Mouse (Mus musculus) kidney, postnatal 4 days (tissue): ENCODE results near the gene Gm10282.

Experiments
- DNase-seq, 2 experiments: peaks; one replicate each; pipeline ENCODE4 v3.0.0; 2021; ENCODE audit warnings: mixed read lengths in 2 of 2

Gene Gm10282

GRCm38 (mm10) chr8:72305210-72305905 lies at the start of gene Gm10282:
Gm10282 (minus strand) TSS chr8:72305260.
- no peak for DNase-seq

DNA sequence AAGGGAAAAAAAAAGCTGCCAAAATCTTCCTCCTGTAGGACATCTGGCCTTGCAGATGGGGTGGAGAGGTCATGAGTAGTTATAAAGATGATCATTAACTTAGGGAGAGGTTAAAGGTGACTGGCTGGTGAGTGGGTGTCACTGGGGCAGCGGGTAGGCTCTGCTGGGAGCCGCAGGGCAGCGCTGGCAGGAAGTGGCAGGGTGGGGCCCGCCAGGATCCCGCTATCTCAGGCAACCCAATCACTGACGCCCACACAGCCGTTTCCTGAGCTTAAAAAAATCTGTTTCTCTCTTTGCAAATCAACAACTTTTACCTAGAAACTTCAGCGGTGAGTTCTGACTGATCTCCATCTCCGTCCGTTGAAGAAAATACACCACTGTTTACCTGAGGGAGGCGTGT lies 49.2 kb upstream of the Gm10282 start:
- peak; percentile 27 to 62 for DNase-seq

DNA sequence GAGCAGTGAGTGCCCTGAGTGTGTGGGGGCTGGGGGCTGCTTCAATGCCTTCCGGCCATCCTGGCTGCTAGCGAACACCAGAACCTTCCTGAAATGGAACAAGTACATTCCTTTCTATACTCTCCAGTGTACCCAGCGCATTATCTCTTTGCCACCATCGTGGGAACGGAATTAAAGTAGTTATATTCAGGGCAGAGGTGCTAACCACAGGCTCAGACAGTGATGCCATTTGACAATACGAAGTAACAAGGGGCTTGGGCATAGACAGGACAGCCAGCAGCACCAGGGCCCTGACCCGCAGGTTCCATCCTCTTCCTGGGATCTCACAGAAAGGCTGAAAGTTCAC lies 48.6 kb upstream of the Gm10282 start:
- no peak for DNase-seq

- DNase-seq = peak; percentile 42 to 54
Observed at GRCm38 (mm10) chr8:72352951-72353699, 48.1 kb upstream of the Gm10282 start.

- no peak for DNase-seq
Observed at GRCm38 (mm10) chr8:72351405-72352005, 46.4 kb upstream of the Gm10282 start.

DNA sequence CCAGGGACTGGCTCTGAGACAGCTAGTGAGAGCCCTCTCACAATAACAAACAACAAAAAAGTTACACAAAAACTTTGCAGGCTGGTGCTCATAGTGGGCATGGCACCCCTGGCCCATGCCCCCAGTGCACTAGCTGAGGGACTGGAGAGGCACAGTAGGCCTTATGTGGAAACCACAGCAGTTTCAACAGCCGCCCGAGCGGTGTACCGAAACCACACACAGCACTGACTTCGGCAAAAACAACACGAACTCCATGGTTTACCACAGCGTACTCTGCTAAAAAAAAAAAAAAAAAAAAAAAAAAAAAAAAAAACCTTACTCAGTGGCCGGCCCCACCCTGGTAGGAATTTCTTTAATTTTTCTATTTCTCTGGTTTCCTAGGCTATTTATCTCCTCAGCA lies 45.7 kb upstream of the Gm10282 start:
- DNase-seq = no peak

DNA sequence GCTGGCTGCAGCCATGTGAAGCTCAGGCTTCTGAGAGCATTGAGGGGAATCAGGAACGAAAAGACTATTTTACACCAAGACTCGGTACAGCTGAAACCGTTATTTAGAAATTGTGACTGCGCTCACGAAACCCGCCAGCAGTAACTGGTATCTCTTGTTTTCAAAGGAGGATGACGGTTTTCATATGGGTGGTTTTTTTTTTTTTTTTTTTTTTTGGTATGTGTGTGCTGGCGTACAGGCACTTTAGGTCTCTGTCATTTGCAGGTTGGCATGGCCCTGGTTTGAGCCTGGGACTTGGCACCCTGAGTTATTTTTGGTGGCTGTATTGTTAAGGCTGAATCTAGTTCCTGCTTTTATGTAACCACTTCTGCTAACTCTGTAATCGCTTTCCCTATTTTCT lies 44.8 kb upstream of the Gm10282 start:
- no peak for DNase-seq

DNA sequence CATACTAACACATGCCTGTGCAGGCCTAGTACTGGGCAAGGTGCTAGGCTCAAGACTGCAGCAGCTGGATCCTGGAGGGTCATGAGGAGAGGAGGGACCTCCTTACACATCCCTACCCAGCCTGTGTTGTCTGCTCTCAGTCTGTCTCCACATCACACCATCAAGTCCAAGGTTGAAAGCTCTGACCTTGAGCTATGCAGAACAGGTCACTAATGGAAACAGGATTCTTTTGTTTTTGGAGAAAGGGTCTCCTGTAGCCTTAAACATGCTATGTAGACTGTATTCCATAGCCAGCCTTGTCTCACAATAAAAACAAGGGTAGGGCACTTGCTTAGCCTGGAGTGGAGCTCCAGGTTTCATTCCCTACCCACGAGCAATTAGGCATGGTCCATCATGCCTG lies 43.9 kb upstream of the Gm10282 start:
- DNase-seq = no peak

GRCm38 (mm10) chr8:72348114-72348513 lies 43.1 kb upstream of the Gm10282 start:
- DNase-seq = no peak

DNA sequence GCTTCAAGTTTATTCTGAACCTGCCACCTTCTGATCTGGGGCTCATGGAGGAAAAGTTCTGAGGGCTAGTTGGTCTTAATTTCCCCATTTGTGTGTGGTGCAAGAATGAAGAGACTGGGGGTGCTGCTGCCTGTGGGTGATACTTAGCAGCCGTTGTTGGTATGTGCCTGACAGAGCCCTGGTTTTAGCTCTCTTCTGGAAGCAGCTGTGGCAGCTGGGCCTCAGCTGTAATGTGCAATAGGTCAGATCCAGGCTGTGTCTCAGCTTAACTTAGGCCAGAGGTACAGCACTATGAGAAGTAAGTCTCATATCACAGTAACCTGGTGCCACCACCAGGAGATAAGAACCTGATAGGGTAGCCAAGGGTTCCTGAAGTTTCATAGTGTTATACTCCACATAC lies 42.5 kb upstream of the Gm10282 start:
- DNase-seq = no peak

DNA sequence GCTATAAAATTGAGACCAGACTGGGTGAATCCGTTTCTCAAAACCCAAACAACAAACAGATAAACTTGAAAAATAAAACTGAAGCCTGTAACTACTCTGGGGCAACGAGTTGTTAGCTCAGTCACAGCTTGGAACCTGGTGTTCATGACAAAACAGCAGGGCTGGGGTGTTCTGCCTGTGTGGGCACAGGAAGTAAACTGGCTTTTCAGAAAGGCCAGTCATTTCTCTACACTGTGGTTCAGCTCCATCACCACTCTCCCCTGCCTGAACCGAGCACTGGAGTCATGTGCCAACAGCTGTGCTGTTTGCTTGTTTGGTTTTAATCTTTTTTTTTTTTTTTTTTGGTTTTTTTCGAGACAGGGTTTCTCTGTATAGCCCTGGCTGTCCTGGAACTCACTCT lies 38.7 kb upstream of the Gm10282 start:
- DNase-seq = no peak

DNA sequence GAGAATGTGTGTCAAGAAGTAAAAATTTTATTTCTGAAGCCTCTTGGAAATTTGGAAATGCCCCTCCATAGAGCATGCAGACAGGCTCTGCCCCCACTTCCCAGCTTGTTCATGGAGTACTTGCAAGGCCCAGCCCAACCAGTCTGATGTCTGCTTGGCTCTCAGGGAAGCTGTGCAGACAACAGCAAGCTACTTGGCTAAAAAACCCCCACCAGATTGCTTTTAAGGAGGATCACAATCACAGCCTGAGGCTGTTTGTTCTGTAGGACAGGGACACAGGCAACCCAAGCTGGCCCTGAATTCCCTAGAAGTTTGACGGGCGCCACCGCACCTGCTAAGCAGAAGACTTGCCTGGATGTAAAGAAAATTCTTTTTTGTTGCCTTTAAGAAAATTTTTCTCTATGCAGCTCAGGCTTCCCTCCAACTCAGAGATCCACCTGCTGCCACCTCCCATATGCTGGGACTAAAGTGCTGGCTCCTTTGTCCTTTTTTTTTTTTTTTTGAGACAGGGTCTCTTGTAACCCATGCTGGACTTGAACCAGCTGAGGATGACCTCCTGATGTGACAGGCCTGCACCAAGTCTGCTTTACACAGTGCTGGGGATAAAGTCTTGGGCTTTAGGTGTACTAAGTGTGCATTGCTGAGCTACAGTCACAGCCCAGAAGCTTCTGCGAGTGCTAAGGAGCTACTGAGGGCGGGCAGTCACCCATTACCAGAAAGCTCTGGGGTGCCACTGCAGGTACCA lies 37.7 kb upstream of the Gm10282 start:
- no peak for DNase-seq

DNA sequence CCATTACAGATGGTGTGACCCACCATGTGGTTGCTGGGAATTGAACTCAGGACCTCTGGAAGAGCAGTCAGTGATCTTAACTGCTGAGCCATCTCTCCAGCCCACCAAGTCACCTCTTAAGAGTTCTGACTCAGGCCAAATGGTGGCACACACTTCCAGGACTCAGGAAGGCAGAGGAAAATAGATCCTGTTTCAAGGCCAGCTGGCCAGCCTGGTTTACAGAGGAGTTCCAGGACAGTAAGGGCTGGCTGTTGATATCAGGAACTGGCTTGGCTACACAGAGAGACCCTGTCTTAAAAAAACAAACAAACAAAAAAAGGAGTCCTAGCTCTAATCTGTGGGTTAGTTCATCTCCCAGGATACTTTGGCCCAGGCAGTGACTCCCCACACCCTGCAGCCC lies 32.0 kb upstream of the Gm10282 start:
- DNase-seq = no peak

DNA sequence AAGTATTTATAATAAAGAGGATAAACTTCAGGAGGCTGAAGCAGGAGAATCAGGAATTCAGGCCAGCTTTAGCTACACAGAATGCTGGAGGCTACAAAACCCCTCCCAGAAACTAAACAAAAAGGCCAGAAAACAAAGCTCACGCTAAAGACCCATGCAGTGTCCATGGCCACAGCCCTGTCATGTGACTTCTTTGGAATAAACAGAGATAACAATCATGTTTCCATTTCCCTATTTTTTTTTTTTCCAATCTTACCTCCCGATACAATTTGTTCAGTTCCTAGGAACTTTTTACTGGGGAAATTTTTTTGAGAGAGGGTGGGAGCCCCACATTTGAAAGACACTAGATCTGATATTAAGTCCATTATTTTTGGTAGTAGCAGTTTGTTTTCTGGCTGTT lies 31.2 kb upstream of the Gm10282 start:
- DNase-seq = no peak

GRCm38 (mm10) chr8:72334144-72334641 lies 29.1 kb upstream of the Gm10282 start:
- no peak for DNase-seq

- peak; percentile 14 to 20 for DNase-seq
Observed at GRCm38 (mm10) chr8:72333429-72334143, 28.5 kb upstream of the Gm10282 start.

GRCm38 (mm10) chr8:72331631-72332030 lies 26.6 kb upstream of the Gm10282 start:
- no peak for DNase-seq

GRCm38 (mm10) chr8:72330806-72331516 lies 25.9 kb upstream of the Gm10282 start:
- no peak for DNase-seq

DNA sequence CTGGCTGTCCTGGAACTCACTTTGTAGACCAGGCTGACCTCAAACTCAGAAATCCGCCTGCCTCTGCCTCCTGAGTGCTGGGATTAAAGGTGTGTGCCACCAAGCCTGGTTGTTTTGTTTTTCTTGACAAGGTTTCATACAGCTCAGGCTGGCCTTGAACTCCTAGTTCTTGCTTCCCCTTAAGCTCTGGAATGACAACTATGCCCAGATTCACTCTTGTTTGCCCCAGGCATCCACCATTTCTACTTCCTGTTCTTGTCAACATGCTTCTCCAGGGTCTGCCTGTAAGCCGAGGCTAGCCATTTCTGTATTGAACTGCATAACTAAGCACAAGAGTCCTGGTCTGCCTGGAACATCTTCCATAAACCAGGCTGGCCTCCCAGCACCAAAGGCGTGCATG lies 24.1 kb upstream of the Gm10282 start:
- DNase-seq = no peak

GRCm38 (mm10) chr8:72324708-72325107 lies 19.6 kb upstream of the Gm10282 start:
- no peak for DNase-seq

DNA sequence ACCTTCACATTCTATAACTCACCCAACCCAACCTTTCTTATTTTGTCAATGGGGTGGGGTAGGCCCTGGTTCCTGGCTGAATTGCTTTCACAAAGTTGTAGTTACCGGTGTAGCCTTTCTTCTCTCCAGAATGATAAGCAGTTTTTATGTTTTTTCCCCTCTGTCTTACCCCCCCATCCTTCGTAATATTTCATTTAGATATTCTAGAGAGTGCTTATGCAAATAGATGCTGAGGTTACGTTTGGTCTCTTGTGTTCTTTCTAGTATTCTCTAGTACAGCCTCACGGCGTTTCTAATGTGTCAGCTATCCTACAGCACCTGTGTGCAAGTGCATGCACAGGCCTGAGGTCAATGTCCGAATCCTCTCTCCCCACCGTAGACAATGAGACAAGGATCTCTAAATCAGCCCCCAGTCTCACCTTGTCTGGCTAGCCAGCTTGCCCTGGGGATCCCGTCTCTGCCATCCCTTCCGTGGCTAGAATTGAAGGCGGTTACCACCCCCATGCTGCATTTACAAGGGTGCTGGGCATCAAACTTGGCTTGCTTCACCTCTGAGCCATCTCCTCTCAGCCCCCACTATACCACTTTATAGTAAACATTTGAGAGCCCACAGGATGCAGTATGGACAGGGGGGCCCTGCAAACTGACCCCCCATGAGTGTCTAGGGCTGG lies 19.1 kb upstream of the Gm10282 start:
- peak in 1 of 2 experiments; percentile 10 for DNase-seq
